Mouse (Mus musculus): ENCODE data around the gene Tmeff1. TPM values are rescaled to one million over a fixed set of nuclear protein-coding genes. Genes with fewer than 3 reads are reported as not detected.

Tmeff1 gene
- total RNA-seq, 2 experiments from 2014 or later = 126 to 132 TPM

Other genes starting within 250 kb of the Tmeff1 start
- gene Tex10, start 111.7 kb upstream of the Tmeff1 start, total RNA-seq (2021) = 10 to 100 TPM; 24.2 to 26.8 TPM
- gene Msantd3, start 45.2 kb upstream of the Tmeff1 start, total RNA-seq (2021) = 10 to 100 TPM; 18.5 to 19.1 TPM
- gene Cavin4, start 78.3 kb downstream of the Tmeff1 start, total RNA-seq (2021) = 1 to 10 TPM; 1.5 to 1.7 TPM

Measured in layer of hippocampus, adult 18-20 months (tissue).